Mouse (Mus musculus) brain, adult 2 months (tissue): Measurements from ENCODE around the gene Fnbp1.
A peak's percentile ranks its signal among the peaks of the same experiment; 100 is the strongest.

Experiments used
- DNase-seq: peaks from one replicate; pipeline ENCODE4 v3.0.0; 2011; ENCODE audit warnings: low read depth, low spot score

Fnbp1 gene

DNA sequence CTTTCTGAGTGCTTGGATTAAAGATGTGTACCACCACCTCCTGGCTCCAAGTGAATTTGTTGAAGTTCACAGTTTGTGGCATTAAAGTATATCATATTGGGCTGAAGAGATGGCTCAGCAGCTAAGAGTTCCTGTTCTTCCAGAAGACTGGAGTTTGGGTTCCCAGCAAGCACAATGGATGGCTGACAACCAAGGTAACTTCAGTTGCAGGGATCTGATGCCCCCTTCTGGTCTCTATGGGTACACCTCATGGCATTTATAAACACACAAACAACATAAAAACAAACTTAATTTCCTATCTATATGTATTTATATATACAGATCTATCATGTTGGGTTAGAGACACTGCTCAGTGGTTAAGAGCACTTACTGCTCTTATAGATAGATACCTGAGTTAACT is 9.0 kb upstream of the Fnbp1 start:
- DNase-seq = peak; percentile 46

GRCm38 (mm10) chr2:31147054-31147453 is 5.2 kb upstream of the Fnbp1 start:
- DNase-seq = no peak

GRCm38 (mm10) chr2:31144901-31145300 is 3.1 kb upstream of the Fnbp1 start:
- DNase-seq = no peak

DNA sequence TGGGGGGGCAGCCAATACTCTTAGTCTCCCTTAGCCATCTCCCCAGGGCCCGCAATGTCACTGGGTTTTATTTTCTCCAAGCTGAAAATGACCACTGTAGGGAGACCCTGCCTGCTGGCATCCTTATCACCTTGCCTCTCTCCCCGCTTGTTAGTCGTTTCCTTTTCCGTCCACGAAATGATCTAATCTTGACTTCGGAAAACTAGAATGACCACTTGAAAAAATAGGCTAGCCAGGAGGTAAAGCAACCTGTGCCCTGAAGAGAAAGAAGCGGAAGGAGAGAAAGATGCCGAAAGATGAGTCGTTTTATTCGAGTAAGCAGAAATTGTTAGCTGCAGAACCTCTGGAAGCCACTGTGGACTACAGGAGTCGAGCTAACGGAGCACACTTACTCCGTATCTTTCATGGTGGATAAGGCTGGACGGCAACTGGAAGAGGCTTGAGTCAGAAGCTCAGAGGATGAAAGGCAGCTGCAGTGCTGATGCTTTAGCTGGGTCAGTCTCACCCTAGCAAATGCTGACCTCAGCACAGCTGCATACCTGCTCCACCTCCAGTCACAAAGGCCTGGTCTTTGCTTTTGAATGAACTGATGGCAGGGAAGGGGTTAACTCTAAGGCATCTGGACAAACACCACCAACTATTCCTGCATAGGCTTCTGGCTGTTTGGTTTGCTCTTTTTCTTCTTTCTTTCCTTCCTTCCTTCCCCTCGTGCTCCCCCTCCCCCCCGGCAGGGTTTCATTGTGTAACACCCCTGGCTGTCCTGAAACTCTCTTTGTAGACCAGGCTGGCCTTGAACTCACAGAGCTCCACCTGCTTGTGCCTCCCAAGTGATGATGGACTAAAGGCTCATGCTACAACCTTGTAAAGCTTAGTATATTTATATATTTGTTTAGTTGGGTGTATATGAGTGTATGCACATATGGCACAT is 2.2 kb upstream of the Fnbp1 start:
- no peak for DNase-seq

DNA sequence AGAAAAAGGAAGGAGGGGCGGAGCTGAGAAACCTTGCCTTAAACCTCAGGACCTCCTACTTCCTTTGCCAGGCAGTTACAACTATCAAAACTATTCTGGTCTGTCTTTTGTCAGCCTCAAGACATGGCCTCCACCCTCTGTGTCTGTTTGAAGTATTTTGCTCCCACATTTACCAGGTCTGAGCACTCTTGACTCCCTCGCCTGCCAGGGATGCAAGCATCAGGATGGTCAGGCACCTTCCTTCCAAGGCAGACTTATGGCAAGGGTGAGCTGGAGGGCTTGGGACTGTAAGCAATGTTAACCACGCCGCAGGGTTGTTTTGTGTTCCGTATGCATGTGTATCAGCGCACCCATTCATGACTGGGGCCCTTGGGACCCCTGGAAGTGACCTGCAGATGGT is 1.5 kb upstream of the Fnbp1 start:
- DNase-seq = no peak

GRCm38 (mm10) chr2:31142505-31142904 is 697 bp upstream of the Fnbp1 start:
- DNase-seq = peak; percentile 48

- DNase-seq = no peak
These were observed 538 bp downstream of the Fnbp1 start for GRCm38 (mm10) chr2:31141074-31141866.

- DNase-seq = peak; percentile 73
These were observed 1.1 kb downstream of the Fnbp1 start for GRCm38 (mm10) chr2:31140772-31141073.

- no peak for DNase-seq
These were observed 1.6 kb downstream of the Fnbp1 start for GRCm38 (mm10) chr2:31139991-31140771.

- peak; percentile 46 for DNase-seq
These were observed 2.6 kb downstream of the Fnbp1 start for GRCm38 (mm10) chr2:31139174-31139632.

GRCm38 (mm10) chr2:31137018-31137590 is 4.7 kb downstream of the Fnbp1 start:
- no peak for DNase-seq

DNA sequence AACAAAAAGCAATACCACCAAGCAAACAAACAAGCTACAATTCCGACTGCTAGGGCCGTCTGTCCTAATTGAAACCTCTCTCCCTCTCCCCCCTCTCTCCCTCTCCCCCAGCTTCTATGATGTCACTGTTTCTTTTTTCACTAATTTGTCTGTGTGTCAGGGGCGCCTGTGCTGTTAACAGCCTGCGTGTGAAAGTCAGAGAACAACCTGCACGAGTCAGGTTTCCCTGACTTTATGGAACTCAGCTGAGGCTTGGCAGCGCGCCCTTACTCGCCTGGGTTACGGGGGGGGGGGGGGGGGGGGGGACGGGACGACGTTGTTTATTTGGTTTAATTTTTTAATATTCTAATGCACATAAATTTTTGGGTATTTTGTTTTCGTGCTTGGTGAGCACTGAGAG is 5.5 kb downstream of the Fnbp1 start:
- DNase-seq = no peak

DNA sequence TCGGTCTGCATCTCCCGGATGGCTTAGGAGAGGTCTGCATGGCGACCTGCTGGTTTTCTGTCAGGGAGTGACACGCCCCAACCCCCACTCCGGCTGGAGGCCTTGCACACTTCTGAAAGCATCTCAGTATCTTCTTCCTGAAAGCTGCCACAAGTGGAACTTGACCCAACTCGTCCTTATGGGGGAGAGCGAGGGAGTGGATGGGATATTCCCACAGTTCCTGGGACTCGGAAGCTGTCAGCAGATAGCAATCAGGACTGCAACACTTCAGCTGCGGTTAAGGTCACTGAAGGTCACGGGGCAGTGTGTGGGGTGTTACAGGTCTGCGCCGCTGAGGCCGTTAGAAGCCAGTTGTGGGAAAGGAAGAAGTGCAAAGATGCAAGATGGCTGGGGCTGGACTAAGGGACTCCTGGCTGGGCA is 6.3 kb downstream of the Fnbp1 start:
- DNase-seq = no peak

- DNase-seq = no peak
These were observed 7.8 kb downstream of the Fnbp1 start for GRCm38 (mm10) chr2:31133981-31134380.

DNA sequence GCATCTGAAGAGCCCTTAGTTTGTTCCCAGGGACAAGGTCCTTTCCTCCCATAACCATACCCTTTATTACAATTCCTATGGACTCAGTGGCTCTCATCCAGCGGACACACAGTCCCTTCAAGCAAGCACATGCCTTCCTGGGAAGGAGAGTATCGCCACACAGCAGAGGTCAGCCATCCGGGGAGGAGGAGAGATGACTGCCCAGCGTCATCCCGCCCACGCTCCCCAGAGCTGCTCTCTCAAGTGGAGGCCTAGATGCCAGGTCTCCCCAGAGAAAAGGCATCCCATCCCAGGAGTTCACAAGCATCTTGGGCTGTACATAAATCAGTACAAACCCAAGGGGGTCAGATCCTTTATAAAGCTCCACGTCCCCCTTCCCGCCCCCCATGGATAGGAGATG is 9.1 kb downstream of the Fnbp1 start:
- DNase-seq = peak; percentile 81

DNA sequence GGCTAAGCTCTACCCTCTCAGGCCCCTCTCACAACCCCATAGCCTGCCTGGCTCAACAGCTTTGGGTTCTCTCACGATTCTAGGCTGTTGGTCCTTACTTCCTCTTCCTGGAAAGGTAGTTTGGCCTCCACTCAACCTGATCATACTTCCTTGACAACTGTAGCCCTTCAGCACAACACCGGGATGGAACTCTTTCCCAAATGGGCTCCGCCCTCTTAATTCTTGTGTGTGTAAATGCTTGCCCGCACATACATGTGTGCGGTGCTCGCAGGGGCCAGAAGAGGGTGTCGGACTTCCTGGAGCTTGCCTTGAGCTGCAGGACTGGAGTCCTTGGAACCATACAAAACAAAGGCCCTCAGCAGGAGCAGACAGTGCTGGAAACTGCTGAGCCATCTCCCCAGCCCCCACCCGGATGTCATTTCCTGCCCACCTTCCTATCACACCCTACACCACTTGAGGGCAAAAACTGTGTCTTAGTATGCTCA is 11.0 kb downstream of the Fnbp1 start:
- DNase-seq = no peak

GRCm38 (mm10) chr2:31129742-31130518 is 11.9 kb downstream of the Fnbp1 start:
- no peak for DNase-seq

- DNase-seq = no peak
These were observed 13.9 kb downstream of the Fnbp1 start for GRCm38 (mm10) chr2:31127899-31128298.

DNA sequence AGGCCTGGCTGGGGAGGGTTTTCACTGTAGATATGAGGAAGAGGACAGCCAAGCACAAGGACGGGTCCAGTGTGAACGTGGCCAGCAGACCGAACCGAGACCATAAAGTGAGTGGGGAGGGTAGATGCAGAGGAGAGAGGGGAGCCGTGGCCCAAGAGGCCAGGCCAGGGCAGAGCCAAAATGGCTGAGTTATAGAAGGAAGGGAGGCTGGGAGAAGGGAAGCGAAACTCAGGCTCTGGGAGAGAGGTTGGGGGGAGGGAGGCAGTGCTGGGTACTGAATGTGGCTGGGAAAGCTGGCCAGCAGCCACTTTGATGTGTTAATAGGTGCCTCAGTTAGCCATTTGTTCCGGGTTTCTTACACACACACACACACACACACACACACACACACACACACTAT is 14.6 kb downstream of the Fnbp1 start:
- no peak for DNase-seq

GRCm38 (mm10) chr2:31126048-31126447 is 15.8 kb downstream of the Fnbp1 start:
- DNase-seq = no peak

DNA sequence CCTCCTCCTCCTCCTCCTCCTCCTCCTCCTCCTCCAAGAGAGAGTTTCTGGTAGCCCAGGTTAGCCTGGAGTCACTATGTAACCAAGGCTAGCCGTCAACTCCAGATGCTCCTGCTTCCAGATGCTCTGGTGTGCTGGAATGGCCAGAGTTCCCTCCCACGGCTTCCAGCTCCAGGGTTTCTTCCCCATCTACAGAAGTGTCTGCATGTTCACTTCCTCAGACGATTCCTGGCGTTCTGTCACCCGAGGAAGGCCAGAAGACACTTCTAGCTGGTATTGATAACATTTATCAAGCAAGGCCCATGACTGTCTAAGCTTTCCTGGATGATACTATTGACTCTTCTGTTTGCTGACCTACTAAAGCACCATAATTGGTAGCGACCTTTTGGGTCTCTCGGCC is 16.7 kb downstream of the Fnbp1 start:
- DNase-seq = no peak
